Mouse (Mus musculus) C2C12 (cell line): ENCODE results near the gene Tgif2lx2.
"Not testable (repeated sequence)": the region's sequence is repeated elsewhere in the genome, so short reads cannot be mapped to it uniquely, and the experiment has no call there.

Experiments used
- CEBPB ChIP-seq: IDR thresholded peaks from one replicate; pipeline ENCODE4 v1.6.1; 2011; ENCODE audit warnings: low read depth, mild to moderate bottlenecking, control low read depth, moderate library complexity
- CTCF ChIP-seq: IDR thresholded peaks from one replicate; pipeline ENCODE4 v1.5.1; 2011; ENCODE audit not compliant: control insufficient read depth, insufficient read depth, insufficient read length
- FOSL1 ChIP-seq: IDR thresholded peaks from one replicate; pipeline ENCODE4 v1.8.0; 2011; ENCODE audit warnings: mild to moderate bottlenecking, low read length; ENCODE audit not compliant: poor library complexity, insufficient read depth, severe bottlenecking
- MAX ChIP-seq: IDR thresholded peaks from one replicate; pipeline ENCODE4 v1.6.1; 2011; ENCODE audit warnings: mild to moderate bottlenecking, control low read depth
- MYOD1 ChIP-seq: IDR thresholded peaks from one replicate; pipeline ENCODE4 v1.6.1; 2011; ENCODE audit warnings: low read depth; ENCODE audit not compliant: control insufficient read depth, insufficient read length
- MYOG ChIP-seq: IDR thresholded peaks from one replicate; pipeline ENCODE4 v1.6.1; 2011; ENCODE audit not compliant: control insufficient read depth, insufficient read length; ENCODE audit errors: extremely low read depth
- USF1 ChIP-seq: IDR thresholded peaks from one replicate; pipeline ENCODE4 v1.6.1; 2011; ENCODE audit warnings: low read depth, mild to moderate bottlenecking, control low read depth, moderate library complexity

- TF ChIP-seq CTCF, MAX, MYOG, CEBPB, FOSL1, USF1, MYOD1: not testable (repeated sequence)
These were observed at the start of gene Tgif2lx2 for GRCm38 (mm10) chrX:118426927-118427326.
